Mouse (Mus musculus) midbrain, embryonic 12.5 days (tissue): ENCODE data around the gene Cyb5rl. TPM values are rescaled to one million over a fixed set of nuclear protein-coding genes. Genes with fewer than 3 reads are reported as not detected.

Source experiments
- ATAC-seq: fragments of 200-750 bp; cut with Nextera tagmentation; 2 replicates; pipeline ENCODE4 v1.8.0; 2017; ENCODE audit warnings: low read depth, moderate TSS enrichment, moderate library complexity; ENCODE audit not compliant: low FRiP score
- H3K27ac ChIP-seq: fragments of 300-500 bp; sonication (generic); replicated peaks from 2 replicates; pipeline ENCODE4 v1.5.1; 2016; ENCODE audit warnings: mild to moderate bottlenecking
- H3K27me3 ChIP-seq: fragments of 300-500 bp; sonication (generic); 2 replicates; pipeline ENCODE4 v1.6.1; 2016; ENCODE audit warnings: mild to moderate bottlenecking
- H3K36me3 ChIP-seq: fragments of 300-500 bp; sonication (generic); 2 replicates; pipeline ENCODE4 v1.6.1; 2016
- H3K4me1 ChIP-seq: fragments of 300-500 bp; sonication (generic); 2 replicates; pipeline ENCODE4 v1.6.1; 2016
- H3K4me2 ChIP-seq: fragments of 300-500 bp; sonication (generic); replicated peaks from 2 replicates; pipeline ENCODE4 v1.6.1; 2016; ENCODE audit warnings: mild to moderate bottlenecking, moderate library complexity
- H3K4me3 ChIP-seq: fragments of 300-500 bp; sonication (generic); 2 replicates; pipeline ENCODE4 v1.5.1; 2016; ENCODE audit warnings: mild to moderate bottlenecking
- H3K9ac ChIP-seq: fragments of 300-500 bp; sonication (generic); replicated peaks from 2 replicates; pipeline ENCODE4 v1.6.1; 2016; ENCODE audit warnings: mild to moderate bottlenecking, moderate library complexity
- H3K9me3 ChIP-seq: fragments of 300-500 bp; sonication (generic); 2 replicates; pipeline ENCODE4 v1.6.1; 2016; ENCODE audit warnings: mild to moderate bottlenecking
- WGBS: fragments of 180-500 bp; shearing (Covaris S2); methylation state at CpG from one replicate; pipeline ENCODE4 v1.1.7; 2016; 5-methylcytosine and 5-hydroxymethylcytosine counted together
- polyA plus RNA-seq: library from polyadenylated mRNA; unstranded; fragments of >200 nt; fragmentation: Nextera tagmentation; extraction: Ambion mirVana; gene quantifications from 2 replicates; pipeline ENCODE4 v1.2.1, GENCODE M21; 2016

Gene Cyb5rl
- polyA plus RNA-seq, 1 experiment from 2014 or later, result 9.5 TPM

DNA sequence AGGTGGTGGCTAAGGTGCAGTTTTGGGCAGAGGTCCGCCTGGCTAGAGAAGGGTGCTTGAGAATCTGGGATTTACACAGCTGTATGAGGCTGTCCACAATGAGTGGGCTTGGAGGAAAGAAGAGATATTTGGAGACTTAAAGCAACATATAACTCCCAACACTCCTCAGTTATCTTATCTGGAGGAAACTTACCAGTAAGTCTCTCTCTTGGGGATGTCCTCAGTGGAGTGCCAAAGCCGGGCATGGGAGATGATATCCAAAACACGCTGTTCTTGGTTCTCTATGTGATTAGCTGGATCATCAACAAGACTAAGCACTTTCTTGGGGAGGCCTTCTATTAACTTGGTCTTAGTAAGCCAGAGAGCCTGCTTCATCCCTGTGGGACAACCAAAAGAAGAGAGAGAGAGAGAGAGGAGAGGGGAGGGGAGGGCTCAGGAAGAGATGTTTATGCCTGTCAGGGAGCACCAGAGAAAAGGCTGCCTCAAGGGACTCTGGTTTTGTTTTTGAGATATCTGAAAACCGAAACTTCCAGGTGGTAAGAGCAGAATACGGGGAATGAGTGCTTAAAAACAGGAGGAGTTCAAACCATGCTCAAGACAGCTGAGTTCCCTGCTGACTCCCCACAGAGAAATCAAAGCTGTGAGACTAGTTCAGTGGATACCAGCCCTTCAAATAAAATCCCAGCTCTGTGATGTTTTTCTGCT lies 2.2 kb upstream of the Cyb5rl start:
- H3K27ac ChIP-seq, result no peak overlapping the region
- no peaks in the 10 kb centered on the region for H3K27me3 ChIP-seq
- no peak for ATAC-seq
- no peaks in the 10 kb centered on the region for H3K9me3 ChIP-seq
- peaks cover 50% of the 10 kb centered on the region for H3K36me3 ChIP-seq
- H3K9ac ChIP-seq, result no peak overlapping the region
- 95% methylated on average over 5 of the region's 5 CpGs for WGBS
- H3K4me2 ChIP-seq, result no peak overlapping the region
- H3K4me1 ChIP-seq, result peaks cover 18% of the 10 kb centered on the region
- H3K4me3 ChIP-seq, result no peak overlapping the region

DNA sequence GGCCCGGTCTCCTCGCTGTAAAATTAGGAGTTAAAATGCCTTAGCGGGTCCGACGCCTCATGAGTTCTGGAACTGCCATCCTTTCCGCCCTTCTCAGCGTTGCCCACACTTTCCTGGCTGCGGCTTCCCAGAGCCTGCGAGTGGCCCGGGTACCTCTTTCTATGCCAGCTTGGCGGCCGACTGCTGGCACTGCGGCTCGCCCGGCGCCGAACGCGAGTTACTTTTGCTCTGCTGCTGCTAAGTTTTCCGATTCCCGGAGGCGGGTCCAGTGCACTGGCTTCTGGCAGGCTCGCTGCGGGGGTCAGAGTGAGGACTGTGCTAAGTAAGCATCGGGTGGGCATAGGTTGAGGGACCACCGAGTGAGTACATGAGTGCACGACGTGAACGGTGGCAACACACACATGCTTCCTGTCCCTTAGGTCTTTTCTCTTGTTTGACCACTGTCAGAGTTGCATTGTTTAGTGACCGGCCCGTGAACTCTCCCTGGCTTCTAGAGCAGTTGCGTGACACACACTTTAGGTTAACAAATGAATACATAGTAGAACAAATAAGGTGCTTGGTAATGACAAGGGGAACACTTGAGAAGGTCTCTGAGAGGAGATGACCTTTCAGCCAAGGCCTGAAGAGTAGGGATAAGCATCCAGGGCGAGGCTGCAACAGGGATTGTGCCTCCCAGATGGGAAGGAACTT lies 508 bp downstream of the Cyb5rl start:
- no peak overlapping the region for H3K27ac ChIP-seq
- H3K9ac ChIP-seq, result peak overlapping the region; percentile 88
- H3K36me3 ChIP-seq, result peaks cover 25% of the 10 kb centered on the region
- H3K4me3 ChIP-seq, result peak overlapping the region; percentile 74
- no peaks in the 10 kb centered on the region for H3K27me3 ChIP-seq
- ATAC-seq, result 0 out of 2 replicates have a peak, but pooled peaks have one; percentile 21
- H3K9me3 ChIP-seq, result no peaks in the 10 kb centered on the region
- peak overlapping the region; percentile 100 for H3K4me2 ChIP-seq
- H3K4me1 ChIP-seq, result peaks cover 18% of the 10 kb centered on the region
- 4% methylated on average over 33 of the region's 33 CpGs for WGBS

DNA sequence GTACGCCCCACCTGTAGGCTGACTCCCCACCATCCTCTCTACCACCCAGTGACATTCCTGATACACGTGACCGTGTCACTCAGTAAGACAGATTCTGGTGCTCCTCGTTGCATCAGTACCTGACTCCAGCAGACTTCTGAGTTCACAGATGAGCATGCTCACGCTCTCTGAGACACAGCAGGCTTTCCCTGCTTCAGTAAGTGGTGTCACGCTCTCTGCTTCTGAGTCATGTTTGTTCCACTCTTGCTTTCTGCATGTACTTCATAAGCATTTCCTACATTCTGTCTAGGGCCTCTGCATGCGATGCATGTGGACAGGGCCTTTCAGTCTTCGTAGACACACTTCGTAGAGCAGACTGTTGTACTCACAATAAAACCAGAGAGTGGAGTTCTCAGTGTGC lies 5.6 kb downstream of the Cyb5rl start:
- no peak for ATAC-seq
- WGBS, result 81% methylated on average over 9 of the region's 9 CpGs

DNA sequence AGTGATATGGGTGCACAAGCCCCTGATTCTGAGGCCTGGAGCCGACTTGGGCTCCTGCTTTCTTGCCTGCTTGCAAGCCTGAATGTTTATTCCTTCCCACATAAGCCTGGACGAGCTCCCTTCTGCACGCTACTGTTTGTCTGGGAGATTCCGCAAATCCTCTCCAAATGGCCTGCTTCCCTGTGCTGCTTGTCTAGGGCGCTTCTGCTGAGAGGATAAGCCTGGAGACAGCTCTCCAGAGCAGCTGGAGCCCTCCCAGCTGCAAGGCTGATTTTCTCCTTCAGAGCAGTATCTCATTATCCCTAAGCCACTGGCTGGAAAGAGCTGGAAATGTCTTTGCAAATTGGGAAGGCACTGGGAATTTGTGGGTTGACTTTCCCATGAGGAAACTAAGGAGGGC lies 8.7 kb downstream of the Cyb5rl start:
- H3K4me2 ChIP-seq, result no peak overlapping the region
- H3K27me3 ChIP-seq, result no peaks in the 10 kb centered on the region
- H3K9ac ChIP-seq, result no peak overlapping the region
- H3K27ac ChIP-seq, result peak overlapping the region; percentile 63
- no peaks in the 10 kb centered on the region for H3K36me3 ChIP-seq
- 35% methylated on average over 5 of the region's 5 CpGs for WGBS
- H3K9me3 ChIP-seq, result no peaks in the 10 kb centered on the region
- peaks cover 5% of the 10 kb centered on the region; the same call in 1 of the 2 replicates for H3K4me1 ChIP-seq
- no peak overlapping the region for H3K4me3 ChIP-seq
- ATAC-seq, result no peak

More for the DNA sequence above, 5.6 kb downstream of the Cyb5rl start:
- H3K27me3 ChIP-seq, result no peaks in the 10 kb centered on the region
- H3K4me3 ChIP-seq, result no peak overlapping the region
- no peak overlapping the region for H3K4me2 ChIP-seq
- peaks cover 9% of the 10 kb centered on the region for H3K4me1 ChIP-seq
- H3K9ac ChIP-seq, result no peak overlapping the region
- no peaks in the 10 kb centered on the region for H3K36me3 ChIP-seq
- no peak overlapping the region for H3K27ac ChIP-seq
- no peaks in the 10 kb centered on the region for H3K9me3 ChIP-seq

DNA sequence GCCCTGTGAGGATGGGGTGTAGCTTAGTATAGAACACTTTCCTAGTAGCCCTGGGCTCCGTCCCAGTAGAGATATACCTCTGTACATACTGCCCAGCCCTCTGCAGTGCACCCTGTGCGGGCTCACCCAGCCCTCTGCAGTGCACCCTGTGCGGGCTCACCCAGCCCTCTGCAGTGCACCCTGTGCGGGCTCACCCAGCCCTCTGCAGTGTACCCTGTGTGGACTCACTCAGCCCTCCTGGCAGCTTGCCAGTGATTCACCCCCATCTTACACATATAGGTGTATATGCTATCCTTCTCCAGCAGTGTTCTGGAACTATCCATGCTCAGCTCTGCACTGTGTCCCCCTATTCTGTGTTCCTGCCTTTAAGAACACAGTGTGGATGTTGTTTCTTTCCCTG lies 12.1 kb downstream of the Cyb5rl start:
- Histone ChIP-seq H3K4me2 (no peak overlapping the region), H3K36me3 (no peaks in the 10 kb centered on the region), H3K9ac (no peak overlapping the region), H3K27me3 (no peaks in the 10 kb centered on the region), H3K4me1 (peaks cover 8% of the 10 kb centered on the region), H3K9me3 (no peaks in the 10 kb centered on the region), H3K27ac (no peak overlapping the region), H3K4me3 (no peak overlapping the region)
- no peak for ATAC-seq
- 86% methylated on average over 4 of the region's 4 CpGs for WGBS

DNA sequence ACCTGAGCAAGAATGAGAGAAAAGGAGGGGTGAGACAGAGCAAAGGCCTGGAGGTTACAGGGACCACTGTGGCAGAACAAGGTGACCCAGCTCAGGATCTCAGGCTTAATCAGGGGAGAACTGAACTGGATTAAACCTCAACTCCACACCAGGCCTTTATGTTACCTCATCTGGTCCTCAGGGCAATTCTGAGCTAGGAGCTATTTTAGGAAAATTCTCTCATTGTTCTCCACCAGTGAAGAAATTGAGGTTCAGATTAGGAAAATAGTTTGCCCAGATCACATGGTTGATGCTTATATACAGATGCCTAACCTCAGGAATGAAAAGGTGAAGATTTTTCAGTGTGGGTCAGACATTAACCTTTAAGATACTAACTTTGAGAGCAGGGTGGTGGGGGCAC lies 12.9 kb downstream of the Cyb5rl start:
- Histone ChIP-seq H3K9ac (no peak overlapping the region), H3K4me2 (no peak overlapping the region), H3K27me3 (no peaks in the 10 kb centered on the region), H3K36me3 (no peaks in the 10 kb centered on the region), H3K4me3 (no peak overlapping the region), H3K27ac (no peak overlapping the region), H3K4me1 (peaks cover 16% of the 10 kb centered on the region), H3K9me3 (no peaks in the 10 kb centered on the region)
- ATAC-seq, result no peak

DNA sequence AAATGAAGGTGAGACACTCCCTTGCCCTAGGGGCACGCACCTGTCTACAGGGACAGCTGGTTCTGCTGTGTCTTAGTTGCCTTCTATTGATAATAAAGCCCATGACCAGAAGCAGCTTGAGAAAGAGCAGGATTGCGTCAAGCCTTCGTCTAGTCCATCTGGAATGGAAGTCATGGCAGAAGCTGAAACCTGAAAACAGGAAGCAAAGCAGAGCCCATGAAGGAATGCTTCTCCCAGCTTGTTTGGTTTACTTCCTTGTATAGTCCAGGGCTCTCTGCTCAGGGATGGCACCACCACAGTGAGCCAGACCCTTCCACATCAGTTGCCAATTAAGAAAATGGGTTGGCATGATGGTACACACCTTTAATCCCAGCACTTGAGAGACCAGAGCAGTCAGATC lies 15.4 kb downstream of the Cyb5rl start:
- Histone ChIP-seq H3K9ac (no peak overlapping the region), H3K4me1 (peaks cover 20% of the 10 kb centered on the region), H3K4me3 (no peak overlapping the region), H3K36me3 (no peaks in the 10 kb centered on the region), H3K27me3 (no peaks in the 10 kb centered on the region), H3K27ac (no peak overlapping the region), H3K4me2 (no peak overlapping the region), H3K9me3 (no peaks in the 10 kb centered on the region)
- 94% methylated on average over 3 of the region's 3 CpGs for whole genome bisulfite sequencing
- ATAC-seq, result no peak

DNA sequence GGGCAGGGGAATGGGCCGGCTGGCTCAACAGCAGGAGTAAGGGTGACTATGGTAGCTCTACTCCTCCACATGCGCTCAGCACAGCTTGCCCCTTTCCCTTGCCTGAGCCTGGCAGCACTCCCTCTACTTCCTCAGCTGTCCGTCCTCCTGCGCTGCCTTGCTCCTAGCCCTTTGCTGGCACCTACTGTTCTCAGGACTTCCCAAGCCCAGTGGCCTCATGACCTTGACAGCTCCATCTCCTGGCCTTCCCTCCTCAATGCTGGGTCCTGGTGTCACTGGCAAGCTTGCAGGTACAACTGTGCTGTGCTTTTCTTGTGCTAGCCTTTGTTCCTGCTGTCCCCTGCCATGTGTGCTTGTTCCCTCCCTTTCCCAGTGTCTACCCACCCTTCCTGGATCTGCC lies 16.3 kb downstream of the Cyb5rl start:
- no peak for ATAC-seq
- Histone ChIP-seq H3K4me3 (no peak overlapping the region), H3K9ac (no peak overlapping the region), H3K36me3 (no peaks in the 10 kb centered on the region), H3K4me1 (peaks cover 20% of the 10 kb centered on the region), H3K4me2 (no peak overlapping the region), H3K27ac (no peak overlapping the region), H3K9me3 (no peaks in the 10 kb centered on the region), H3K27me3 (no peaks in the 10 kb centered on the region)
- 93% methylated on average over 4 of the region's 4 CpGs for WGBS

DNA sequence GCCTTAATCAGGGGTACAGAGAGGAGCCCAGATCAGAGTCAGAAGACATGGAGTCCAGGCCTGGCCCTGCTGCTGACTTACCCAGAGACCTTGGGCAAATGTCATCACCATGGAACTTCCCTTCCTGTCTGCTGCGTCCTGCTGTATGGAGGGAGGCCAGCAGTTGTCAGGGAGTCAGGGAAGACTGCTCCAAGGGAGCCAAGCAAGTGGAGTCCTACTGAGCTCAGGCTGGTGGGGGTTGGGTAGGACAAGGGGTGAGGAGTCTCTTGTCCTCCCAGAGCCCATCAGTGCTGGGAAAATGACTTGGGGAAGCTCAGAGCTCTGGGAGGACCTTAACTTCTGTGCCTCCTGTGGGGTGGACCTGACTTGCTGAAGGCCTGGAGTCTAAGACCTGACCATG lies 17.6 kb downstream of the Cyb5rl start:
- H3K9me3 ChIP-seq, result no peaks in the 10 kb centered on the region
- H3K4me1 ChIP-seq, result peaks cover 20% of the 10 kb centered on the region
- WGBS, result 13% methylated on average over 1 of the region's 1 CpGs
- peak overlapping the region; percentile 25; the same call in 1 of the 2 replicates for H3K4me2 ChIP-seq
- H3K27ac ChIP-seq, result peak overlapping the region; percentile 87
- no peak overlapping the region for H3K4me3 ChIP-seq
- H3K9ac ChIP-seq, result peak overlapping the region; percentile 8; the same call in 1 of the 2 replicates
- H3K36me3 ChIP-seq, result no peaks in the 10 kb centered on the region
- no peaks in the 10 kb centered on the region for H3K27me3 ChIP-seq
- ATAC-seq, result peak; percentile 58; the same call in 1 of the 2 replicates

DNA sequence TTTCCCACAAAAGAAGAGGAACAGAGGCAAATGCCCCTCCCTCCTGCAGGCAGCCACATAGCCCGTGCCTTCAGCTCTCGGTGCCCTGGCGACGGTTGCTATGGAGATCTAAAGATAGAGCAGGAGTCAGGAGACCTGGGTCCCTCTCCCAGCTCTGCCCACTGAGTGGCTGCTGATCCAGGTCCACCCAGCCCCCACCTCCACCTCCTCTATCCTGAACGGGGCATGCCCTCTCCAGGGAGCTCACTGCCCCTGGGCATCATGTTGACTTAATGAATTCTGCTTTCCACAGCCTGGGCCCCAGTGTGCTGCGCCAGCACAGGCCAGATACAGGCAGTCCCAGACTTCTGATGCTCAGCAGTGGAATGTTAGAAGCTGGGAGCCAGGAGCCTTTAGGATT lies 18.1 kb downstream of the Cyb5rl start:
- H3K9ac ChIP-seq, result 0 out of 2 replicates have a peak overlapping the region, but pooled peaks have one; percentile 8
- H3K36me3 ChIP-seq, result no peaks in the 10 kb centered on the region
- no peak overlapping the region for H3K4me3 ChIP-seq
- WGBS, result 5% methylated on average over 6 of the region's 6 CpGs
- H3K9me3 ChIP-seq, result no peaks in the 10 kb centered on the region
- H3K27ac ChIP-seq, result peak overlapping the region; percentile 87
- H3K27me3 ChIP-seq, result no peaks in the 10 kb centered on the region
- peak; percentile 91 for ATAC-seq
- H3K4me1 ChIP-seq, result peaks cover 20% of the 10 kb centered on the region
- peak overlapping the region; percentile 25; the same call in 1 of the 2 replicates for H3K4me2 ChIP-seq

DNA sequence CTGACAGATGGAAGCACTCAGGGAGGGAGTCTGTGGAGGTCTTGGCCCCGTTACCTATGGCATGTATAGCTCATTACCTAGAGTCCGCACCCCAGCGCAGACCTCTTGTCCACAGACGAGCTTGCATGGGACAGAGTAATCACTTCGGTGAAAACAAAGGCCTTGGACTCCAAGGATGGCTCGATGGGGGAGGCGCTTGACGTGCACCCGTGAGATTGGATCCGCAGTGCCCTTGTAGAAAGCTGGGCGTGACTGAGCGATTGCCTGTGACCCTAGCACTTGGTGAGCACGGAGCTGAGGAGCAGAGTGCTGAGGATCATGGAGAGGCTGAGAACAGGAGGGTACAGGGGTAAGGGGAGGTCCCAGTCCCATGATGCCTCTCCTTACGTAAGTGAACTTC lies 24.9 kb downstream of the Cyb5rl start:
- no peaks in the 10 kb centered on the region for H3K9me3 ChIP-seq
- peaks cover 9% of the 10 kb centered on the region for H3K4me1 ChIP-seq
- no peaks in the 10 kb centered on the region for H3K36me3 ChIP-seq
- H3K9ac ChIP-seq, result no peak overlapping the region
- no peak overlapping the region for H3K4me3 ChIP-seq
- H3K27me3 ChIP-seq, result no peaks in the 10 kb centered on the region
- no peak overlapping the region for H3K27ac ChIP-seq
- ATAC-seq, result no peak
- no peak overlapping the region for H3K4me2 ChIP-seq
- 85% methylated on average over 14 of the region's 14 CpGs for WGBS

DNA sequence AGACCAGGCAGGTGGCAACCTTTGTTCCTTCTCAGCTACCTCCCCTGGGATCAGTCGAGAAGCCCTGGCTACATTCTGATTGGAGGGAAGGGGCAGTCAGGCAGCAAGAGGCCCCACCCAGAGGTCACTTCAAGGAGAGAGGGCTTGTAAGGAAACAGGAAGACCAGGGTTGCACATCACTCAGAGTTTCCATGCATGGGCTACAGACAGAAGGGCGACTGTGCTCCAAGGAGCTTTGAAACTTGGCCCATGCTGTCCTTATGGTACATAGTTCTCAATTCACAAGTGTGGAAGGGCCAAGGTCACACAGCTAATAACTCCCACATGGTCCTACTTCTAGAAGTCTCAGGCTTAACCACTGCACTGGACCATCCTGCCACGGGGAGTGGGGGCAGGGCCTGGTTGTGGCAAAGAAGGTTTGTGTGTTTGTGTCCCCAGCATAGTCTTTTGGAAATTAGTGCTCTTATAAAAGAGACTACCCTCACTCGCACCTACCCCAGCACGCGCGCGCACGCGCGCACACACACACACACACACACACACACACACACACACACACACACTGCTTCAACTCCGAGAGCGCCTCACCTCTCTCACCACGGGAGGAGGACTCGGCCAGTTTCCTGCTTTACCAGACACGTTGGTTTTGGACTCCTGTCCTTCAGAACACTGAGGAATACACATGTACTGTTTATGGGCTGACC lies 27.8 kb downstream of the Cyb5rl start:
- Histone ChIP-seq H3K4me1 (peaks cover 22% of the 10 kb centered on the region), H3K27ac (no peak overlapping the region)
- 81% methylated on average over 16 of the region's 16 CpGs for WGBS

More for the DNA sequence above, 27.8 kb downstream of the Cyb5rl start:
- Histone ChIP-seq H3K4me2 (no peak overlapping the region), H3K36me3 (no peaks in the 10 kb centered on the region), H3K9ac (no peak overlapping the region), H3K4me3 (no peak overlapping the region), H3K9me3 (no peaks in the 10 kb centered on the region), H3K27me3 (no peaks in the 10 kb centered on the region)
- ATAC-seq, result no peak
